Mouse (Mus musculus): ENCODE results near the gene Gm45902.

DNA sequence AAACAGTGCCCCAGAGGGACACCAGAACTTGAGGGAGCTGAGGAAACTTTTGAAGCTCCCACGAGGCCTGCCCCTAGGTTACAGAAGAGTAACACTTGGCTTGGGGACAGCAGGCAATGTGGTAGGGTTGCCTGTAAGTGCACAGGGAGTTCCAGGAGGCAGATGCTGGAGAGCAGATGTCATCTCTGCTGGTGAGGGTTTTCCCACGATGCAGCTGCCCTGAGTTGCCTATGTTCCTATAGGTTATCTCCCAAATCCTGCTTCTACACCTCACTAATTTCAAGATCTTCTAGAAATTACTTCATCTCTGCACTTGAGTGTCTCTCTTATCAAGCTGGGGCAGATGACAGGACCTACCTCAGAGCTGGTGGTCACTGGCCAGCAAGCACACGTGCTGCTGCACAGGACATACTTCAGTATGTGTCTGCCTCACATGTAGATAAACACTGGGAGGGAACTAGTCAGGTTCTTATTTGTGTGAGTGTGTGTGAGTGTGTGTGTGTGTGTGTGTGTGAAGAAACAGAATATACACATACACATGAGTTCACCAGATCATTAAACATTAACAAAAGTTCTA lies 18.7 kb downstream of the Gm45902 start:
- TF ChIP-seq CTCF (conservative IDR thresholded peaks at IDR 0.05; ENCODE audit: low read length) (no peak), NANOG (IDR thresholded peaks at IDR 0.05; ENCODE audit: borderline replicate concordance, low read length) (no peak)
